Mouse (Mus musculus): ENCODE data around the gene Lrrc1. TPM values are rescaled to one million over a fixed set of nuclear protein-coding genes. Genes with fewer than 3 reads are reported as not detected.

Lrrc1 gene
- polyA plus RNA-seq, 1 experiment from 2014 or later, result 7.7 TPM

DNA sequence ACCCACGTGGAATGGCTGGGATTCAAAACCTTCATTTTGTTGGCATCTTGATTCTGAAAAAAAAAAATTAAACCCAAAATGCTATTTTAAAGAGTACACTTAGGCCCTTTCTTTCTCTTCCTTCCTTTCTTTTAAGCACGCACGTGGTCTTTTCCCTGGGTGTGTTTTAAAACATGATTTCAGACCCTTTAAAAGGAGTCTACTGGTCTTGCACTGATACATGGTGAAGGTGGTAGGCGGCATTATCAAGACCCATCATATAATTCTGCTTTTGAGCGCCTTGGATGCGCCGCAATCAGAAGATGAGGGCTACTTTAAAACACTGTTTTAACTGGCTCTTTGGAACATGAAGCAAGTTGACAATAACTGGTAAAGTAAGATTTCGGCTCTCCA, 115.9 kb downstream of the Lrrc1 start:
- Histone ChIP-seq H3K4me1 (replicated peaks; ENCODE audit: control insufficient read depth, insufficient read depth, low read length) (peaks cover 5% of the 10 kb centered on the region), H3K27ac (ENCODE audit: low read length) (no peak overlapping the region), H3K4me3 (replicated peaks; ENCODE audit: low read length) (no peak overlapping the region), H3K4me2 (ENCODE audit: low read length) (no peak overlapping the region), H3K36me3 (ENCODE audit: control insufficient read depth, insufficient read depth) (no peaks in the 10 kb centered on the region), H3K27me3 (replicated peaks; ENCODE audit: control insufficient read depth, insufficient read depth, low read length) (no peaks in the 10 kb centered on the region), H3K9ac (replicated peaks; ENCODE audit: low read depth, low read length) (no peak overlapping the region), H3K9me3 (ENCODE audit: control insufficient read depth, low read length) (no peaks in the 10 kb centered on the region)
- WGBS, result 89% methylated on average over 8 of the region's 8 CpGs
- no peak for ATAC-seq

DNA sequence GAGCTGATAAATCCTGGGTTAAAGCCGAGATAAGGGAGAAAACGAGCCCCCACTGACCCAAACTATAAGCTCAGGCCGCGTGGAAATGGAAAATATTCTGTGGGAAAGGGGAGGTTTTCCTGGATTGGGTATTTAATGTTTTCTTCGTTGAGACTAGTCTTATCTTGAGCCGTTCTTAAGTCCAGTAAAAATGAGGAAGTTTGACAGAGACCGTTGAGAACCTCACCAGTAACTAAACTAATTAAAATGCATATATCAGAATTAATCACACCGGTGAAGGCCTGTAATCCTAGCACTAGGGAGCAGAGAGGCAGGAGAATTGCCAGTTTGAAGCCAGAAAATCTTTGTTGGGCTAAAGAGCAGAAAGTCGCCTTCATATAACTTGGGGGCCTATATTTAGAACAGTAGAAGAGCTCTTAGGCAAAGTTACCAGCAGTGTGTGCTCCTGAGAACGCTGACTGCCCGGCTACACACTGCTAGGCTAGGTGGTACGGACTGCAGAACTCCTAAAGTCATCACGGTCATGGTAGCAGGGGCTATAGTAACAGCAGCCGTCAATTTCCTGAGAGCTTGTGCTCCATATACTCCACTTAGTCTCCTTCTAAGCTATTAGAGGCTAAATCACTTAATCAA, 116.4 kb downstream of the Lrrc1 start:
- no peaks in the 10 kb centered on the region for H3K9me3 ChIP-seq (ENCODE audit: control insufficient read depth, low read length)
- H3K4me3 ChIP-seq (replicated peaks; ENCODE audit: low read length), result no peak overlapping the region
- 39% methylated on average over 14 of the region's 14 CpGs for WGBS
- H3K9ac ChIP-seq (replicated peaks; ENCODE audit: low read depth, low read length), result no peak overlapping the region
- H3K27ac ChIP-seq (ENCODE audit: low read length), result no peak overlapping the region
- no peak overlapping the region for H3K4me2 ChIP-seq (ENCODE audit: low read length)
- H3K27me3 ChIP-seq (replicated peaks; ENCODE audit: control insufficient read depth, insufficient read depth, low read length), result no peaks in the 10 kb centered on the region
- no peaks in the 10 kb centered on the region for H3K36me3 ChIP-seq (ENCODE audit: control insufficient read depth, insufficient read depth)
- ATAC-seq, result no peak
- H3K4me1 ChIP-seq (replicated peaks; ENCODE audit: control insufficient read depth, insufficient read depth, low read length), result peaks cover 5% of the 10 kb centered on the region

DNA sequence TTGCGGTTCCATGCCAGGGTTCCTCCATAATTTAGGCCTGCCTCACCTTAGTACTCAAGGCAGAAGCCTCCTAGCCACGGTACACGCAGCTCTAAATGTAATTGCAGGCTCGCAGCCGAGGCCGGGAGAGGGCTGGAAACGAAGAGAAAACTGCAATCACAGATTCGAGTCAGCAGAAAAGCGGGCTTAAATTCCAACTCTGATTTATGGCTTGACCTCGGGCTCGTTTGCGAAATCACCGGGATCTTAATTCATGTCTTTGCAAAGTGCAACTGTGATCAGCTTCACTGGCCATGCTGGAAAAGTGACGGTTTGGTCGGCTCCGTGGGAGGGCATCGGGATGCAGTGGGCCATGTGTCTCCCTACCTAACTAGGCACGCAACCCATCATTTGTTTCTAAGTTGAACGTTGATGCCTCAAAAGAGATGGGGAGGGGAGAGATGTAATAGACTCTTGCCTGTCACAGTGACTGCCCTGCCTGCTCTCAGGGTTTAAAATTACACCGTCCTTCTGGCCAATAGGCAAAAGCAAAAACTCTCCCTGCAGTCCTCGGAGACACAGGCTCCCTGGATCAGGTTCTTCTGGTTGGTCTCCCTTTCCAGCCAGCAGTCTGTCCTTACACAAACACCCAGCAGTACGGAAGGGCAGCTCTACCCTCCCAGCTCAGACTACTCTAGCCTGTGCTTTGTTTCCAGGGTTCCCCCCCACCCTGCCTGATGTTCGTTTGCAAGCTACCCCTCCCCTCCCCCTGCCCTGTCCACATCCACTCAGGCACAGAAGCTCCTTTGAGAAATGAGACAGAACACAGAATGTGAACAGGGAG, 117.2 kb downstream of the Lrrc1 start:
- H3K9ac ChIP-seq (replicated peaks; ENCODE audit: low read depth, low read length), result no peak overlapping the region
- WGBS, result 37% methylated on average over 23 of the region's 23 CpGs

DNA sequence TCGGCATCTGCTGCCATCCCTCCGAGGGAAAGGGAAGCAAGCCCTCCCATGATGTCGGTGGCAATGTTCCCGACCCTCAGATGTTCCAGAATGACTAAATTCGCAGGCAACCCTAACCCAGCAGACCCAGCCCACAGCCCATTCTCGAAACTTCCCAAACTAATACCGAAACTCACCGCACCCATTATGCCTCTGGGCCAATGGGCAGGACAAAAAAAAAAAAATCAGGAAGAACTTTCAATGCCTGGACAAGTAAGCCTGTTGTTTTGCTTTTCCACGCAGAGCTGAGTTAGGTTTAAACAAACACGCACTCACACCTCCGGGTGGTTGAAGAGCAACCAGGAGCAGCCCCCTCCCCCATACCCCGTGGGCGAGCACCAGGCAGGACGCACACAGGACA, 118.6 kb downstream of the Lrrc1 start:
- H3K4me2 ChIP-seq (ENCODE audit: low read length), result no peak overlapping the region
- WGBS, result 72% methylated on average over 14 of the region's 14 CpGs
- ATAC-seq, result no peak
- no peak overlapping the region for H3K27ac ChIP-seq (ENCODE audit: low read length)
- no peaks in the 10 kb centered on the region for H3K36me3 ChIP-seq (ENCODE audit: control insufficient read depth, insufficient read depth)
- H3K4me3 ChIP-seq (replicated peaks; ENCODE audit: low read length), result no peak overlapping the region
- H3K9me3 ChIP-seq (ENCODE audit: control insufficient read depth, low read length), result no peaks in the 10 kb centered on the region
- peaks cover 5% of the 10 kb centered on the region for H3K4me1 ChIP-seq (replicated peaks; ENCODE audit: control insufficient read depth, insufficient read depth, low read length)
- H3K27me3 ChIP-seq (replicated peaks; ENCODE audit: control insufficient read depth, insufficient read depth, low read length), result no peaks in the 10 kb centered on the region
- no peak overlapping the region for H3K9ac ChIP-seq (replicated peaks; ENCODE audit: low read depth, low read length)

More for the DNA sequence above, 117.2 kb downstream of the Lrrc1 start:
- H3K4me1 ChIP-seq (replicated peaks; ENCODE audit: control insufficient read depth, insufficient read depth, low read length), result peaks cover 5% of the 10 kb centered on the region
- no peak overlapping the region for H3K27ac ChIP-seq (ENCODE audit: low read length)
- peak overlapping the region; percentile 3; the same call in 1 of the 2 replicates for H3K4me2 ChIP-seq (ENCODE audit: low read length)
- no peaks in the 10 kb centered on the region for H3K9me3 ChIP-seq (ENCODE audit: control insufficient read depth, low read length)
- H3K27me3 ChIP-seq (replicated peaks; ENCODE audit: control insufficient read depth, insufficient read depth, low read length), result no peaks in the 10 kb centered on the region
- peak; percentile 58 for ATAC-seq
- H3K4me3 ChIP-seq (replicated peaks; ENCODE audit: low read length), result no peak overlapping the region
- no peaks in the 10 kb centered on the region for H3K36me3 ChIP-seq (ENCODE audit: control insufficient read depth, insufficient read depth)

DNA sequence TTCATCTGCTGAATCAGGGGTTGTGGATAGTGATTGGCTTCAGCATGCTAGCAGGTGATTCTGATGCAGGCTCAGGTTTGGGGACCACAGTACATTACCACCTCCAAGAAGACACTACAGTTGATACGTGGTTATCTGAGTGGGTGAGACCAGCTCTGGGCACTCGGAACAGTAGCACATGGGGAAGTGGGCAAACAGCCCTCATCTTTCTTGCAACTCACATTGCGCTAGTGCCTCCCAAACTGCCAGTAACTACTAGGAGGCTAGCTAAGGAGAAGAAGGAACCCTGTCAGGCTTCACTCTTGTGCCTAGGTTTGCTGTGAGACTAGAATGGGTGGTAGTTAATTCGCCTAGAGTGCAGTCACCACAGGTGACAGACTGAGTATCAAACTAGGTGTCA, 119.1 kb downstream of the Lrrc1 start:
- Histone ChIP-seq H3K9ac (replicated peaks; ENCODE audit: low read depth, low read length) (no peak overlapping the region), H3K4me3 (replicated peaks; ENCODE audit: low read length) (no peak overlapping the region), H3K27ac (ENCODE audit: low read length) (no peak overlapping the region), H3K9me3 (ENCODE audit: control insufficient read depth, low read length) (no peaks in the 10 kb centered on the region), H3K27me3 (replicated peaks; ENCODE audit: control insufficient read depth, insufficient read depth, low read length) (no peaks in the 10 kb centered on the region), H3K4me1 (replicated peaks; ENCODE audit: control insufficient read depth, insufficient read depth, low read length) (peaks cover 5% of the 10 kb centered on the region), H3K36me3 (ENCODE audit: control insufficient read depth, insufficient read depth) (no peaks in the 10 kb centered on the region), H3K4me2 (ENCODE audit: low read length) (no peak overlapping the region)
- ATAC-seq, result no peak
- 94% methylated on average over 4 of the region's 4 CpGs for WGBS

DNA sequence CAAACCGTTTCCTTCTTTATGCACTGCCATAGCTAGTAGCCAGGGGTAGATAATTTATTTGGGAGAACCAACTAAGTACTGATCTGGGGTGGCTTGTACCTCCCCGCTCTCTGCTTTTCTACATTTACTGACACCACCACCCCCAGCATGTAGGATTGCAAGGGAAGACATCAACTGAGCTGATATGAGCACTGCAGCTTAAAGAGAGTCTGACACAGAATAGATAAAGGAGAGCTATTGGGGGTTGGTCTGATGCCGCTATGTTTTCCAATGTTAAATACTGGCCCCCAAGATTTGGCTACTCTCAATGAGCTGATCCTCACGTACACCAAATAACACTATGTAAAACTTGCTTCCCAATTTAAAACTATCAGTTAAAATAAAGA, 124.5 kb downstream of the Lrrc1 start:
- no peaks in the 10 kb centered on the region for H3K27me3 ChIP-seq (replicated peaks; ENCODE audit: control insufficient read depth, insufficient read depth, low read length)
- H3K9me3 ChIP-seq (ENCODE audit: control insufficient read depth, low read length), result no peaks in the 10 kb centered on the region
- no peak overlapping the region for H3K4me2 ChIP-seq (ENCODE audit: low read length)
- no peak for ATAC-seq
- 92% methylated on average over 4 of the region's 4 CpGs for WGBS
- H3K4me1 ChIP-seq (replicated peaks; ENCODE audit: control insufficient read depth, insufficient read depth, low read length), result no peaks in the 10 kb centered on the region
- no peak overlapping the region for H3K9ac ChIP-seq (replicated peaks; ENCODE audit: low read depth, low read length)
- H3K4me3 ChIP-seq (replicated peaks; ENCODE audit: low read length), result no peak overlapping the region
- H3K27ac ChIP-seq (ENCODE audit: low read length), result no peak overlapping the region
- H3K36me3 ChIP-seq (ENCODE audit: control insufficient read depth, insufficient read depth), result no peaks in the 10 kb centered on the region

DNA sequence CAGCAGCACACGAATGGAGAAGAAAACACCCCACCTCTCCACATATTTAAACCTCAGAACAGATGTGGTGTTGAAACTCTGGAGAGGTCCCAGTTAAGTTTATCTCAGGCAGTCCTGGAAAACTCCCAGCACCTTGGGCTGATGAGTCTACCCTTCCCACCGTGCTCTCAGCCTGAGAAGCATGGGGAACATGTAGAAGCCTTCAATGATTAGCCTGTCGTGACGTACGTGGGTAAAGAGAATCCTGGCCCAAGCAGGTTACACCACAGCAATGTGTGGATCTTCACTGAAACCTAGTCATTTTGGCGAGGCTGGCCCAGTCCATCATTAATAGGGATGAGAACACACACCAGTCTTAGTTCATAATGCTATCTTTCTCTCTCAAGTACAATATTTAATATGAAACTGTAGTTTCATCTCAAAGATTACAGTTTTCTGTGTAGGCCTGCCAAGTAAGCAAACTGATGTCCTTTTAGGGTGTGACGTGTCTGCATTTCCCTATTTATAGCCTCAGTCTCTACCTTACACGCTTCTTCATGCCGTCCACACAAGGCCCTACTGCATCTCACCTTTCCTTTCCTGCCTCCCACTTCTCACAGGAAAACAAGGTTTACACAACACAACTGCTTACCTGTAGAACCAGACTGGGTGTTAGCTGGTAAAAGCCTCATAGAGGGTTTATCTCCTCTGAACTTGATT, 125.0 kb downstream of the Lrrc1 start:
- Histone ChIP-seq H3K27ac (ENCODE audit: low read length) (no peak overlapping the region), H3K36me3 (ENCODE audit: control insufficient read depth, insufficient read depth) (no peaks in the 10 kb centered on the region), H3K9ac (replicated peaks; ENCODE audit: low read depth, low read length) (no peak overlapping the region), H3K27me3 (replicated peaks; ENCODE audit: control insufficient read depth, insufficient read depth, low read length) (no peaks in the 10 kb centered on the region), H3K4me3 (replicated peaks; ENCODE audit: low read length) (no peak overlapping the region), H3K4me2 (ENCODE audit: low read length) (no peak overlapping the region), H3K9me3 (ENCODE audit: control insufficient read depth, low read length) (no peaks in the 10 kb centered on the region), H3K4me1 (replicated peaks; ENCODE audit: control insufficient read depth, insufficient read depth, low read length) (no peaks in the 10 kb centered on the region)
- no peak for ATAC-seq
- WGBS, result 90% methylated on average over 9 of the region's 9 CpGs

DNA sequence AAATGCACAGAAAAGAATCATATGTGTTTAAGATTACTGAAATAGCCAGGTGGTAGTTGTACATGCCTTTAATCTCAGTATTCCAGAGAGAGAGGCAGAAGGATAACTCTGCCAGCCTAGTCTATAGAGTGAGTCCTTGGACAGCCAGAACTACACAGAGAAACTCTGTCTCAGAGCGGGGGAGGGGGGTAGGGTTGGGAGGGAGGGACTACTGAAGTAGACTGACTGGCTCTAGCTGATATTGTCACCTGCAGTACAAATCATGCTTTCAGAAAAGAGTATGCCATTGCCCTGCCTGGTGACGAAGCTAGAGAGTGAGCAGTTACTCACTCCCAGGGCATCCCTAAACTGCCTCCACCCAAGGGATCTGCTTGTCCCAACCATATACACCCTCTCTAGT, 125.9 kb downstream of the Lrrc1 start:
- no peaks in the 10 kb centered on the region for H3K4me1 ChIP-seq (replicated peaks; ENCODE audit: control insufficient read depth, insufficient read depth, low read length)
- H3K9me3 ChIP-seq (ENCODE audit: control insufficient read depth, low read length), result no peaks in the 10 kb centered on the region

DNA sequence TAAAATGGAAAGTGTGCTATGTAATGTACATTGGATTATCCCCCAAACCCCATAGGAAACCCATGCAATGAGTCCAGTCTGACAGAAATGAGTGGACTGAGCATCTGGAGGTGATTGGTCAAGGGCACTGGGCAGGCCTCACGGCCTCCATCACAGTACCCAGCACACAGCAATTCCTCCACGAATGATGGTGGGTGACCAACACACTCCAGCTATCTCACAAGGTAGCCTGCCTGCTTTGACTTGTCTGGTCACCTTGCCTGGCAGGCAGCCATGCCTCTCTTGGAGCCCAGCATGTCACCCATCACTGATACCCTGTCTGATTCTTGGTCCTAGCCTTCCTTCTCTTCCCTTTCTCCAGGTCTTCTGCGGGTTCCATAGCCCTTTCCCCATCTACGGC, 128.2 kb downstream of the Lrrc1 start:
- Histone ChIP-seq H3K27me3 (replicated peaks; ENCODE audit: control insufficient read depth, insufficient read depth, low read length) (no peaks in the 10 kb centered on the region), H3K9me3 (ENCODE audit: control insufficient read depth, low read length) (no peaks in the 10 kb centered on the region), H3K4me1 (replicated peaks; ENCODE audit: control insufficient read depth, insufficient read depth, low read length) (0 out of 2 replicates have a peak, but pooled peaks cover 3% of the 10 kb centered on the region), H3K9ac (replicated peaks; ENCODE audit: low read depth, low read length) (no peak overlapping the region), H3K27ac (ENCODE audit: low read length) (no peak overlapping the region), H3K4me2 (ENCODE audit: low read length) (no peak overlapping the region), H3K4me3 (replicated peaks; ENCODE audit: low read length) (no peak overlapping the region), H3K36me3 (ENCODE audit: control insufficient read depth, insufficient read depth) (no peaks in the 10 kb centered on the region)
- 97% methylated on average over 4 of the region's 4 CpGs for WGBS
- ATAC-seq, result no peak

More for the DNA sequence above, 125.9 kb downstream of the Lrrc1 start:
- 80% methylated on average over 2 of the region's 2 CpGs for WGBS
- Histone ChIP-seq H3K4me2 (ENCODE audit: low read length) (no peak overlapping the region), H3K27ac (ENCODE audit: low read length) (no peak overlapping the region), H3K4me3 (replicated peaks; ENCODE audit: low read length) (no peak overlapping the region), H3K9ac (replicated peaks; ENCODE audit: low read depth, low read length) (no peak overlapping the region), H3K36me3 (ENCODE audit: control insufficient read depth, insufficient read depth) (no peaks in the 10 kb centered on the region), H3K27me3 (replicated peaks; ENCODE audit: control insufficient read depth, insufficient read depth, low read length) (no peaks in the 10 kb centered on the region)
- ATAC-seq, result no peak

Data from forebrain, embryonic 16.5 days (tissue).